Mouse (Mus musculus) embryonic facial prominence, embryonic 15.5 days (tissue): Measurements from ENCODE around the gene Col26a1. TPM values are rescaled to one million over a fixed set of nuclear protein-coding genes. Genes with fewer than 3 reads are reported as not detected.

Experiments
- ATAC-seq: fragments of 200-750 bp; cut with Nextera tagmentation; 2 replicates; pipeline ENCODE4 v1.8.0; 2017; ENCODE audit warnings: low read depth, moderate TSS enrichment; ENCODE audit not compliant: insufficient number of reproducible peaks, low FRiP score, low TSS enrichment
- H3K27ac ChIP-seq: fragments of 300-500 bp; sonication (generic); replicated peaks from 2 replicates; pipeline ENCODE4 v1.5.1; 2015; ENCODE audit warnings: mild to moderate bottlenecking, inconsistent platforms
- H3K27me3 ChIP-seq: fragments of 300-500 bp; sonication (generic); 2 replicates; pipeline ENCODE4 v1.6.1; 2015; ENCODE audit warnings: inconsistent platforms
- H3K36me3 ChIP-seq: fragments of 300-500 bp; sonication (generic); 2 replicates; pipeline ENCODE4 v1.6.1; 2015; ENCODE audit warnings: mild to moderate bottlenecking, inconsistent platforms
- H3K4me1 ChIP-seq: fragments of 300-500 bp; sonication (generic); 2 replicates; pipeline ENCODE4 v1.6.1; 2015; ENCODE audit warnings: inconsistent platforms
- H3K4me2 ChIP-seq: fragments of 300-500 bp; sonication (generic); replicated peaks from 2 replicates; pipeline ENCODE4 v1.6.1; 2015; ENCODE audit warnings: mild to moderate bottlenecking, inconsistent platforms
- H3K4me3 ChIP-seq: fragments of 300-500 bp; sonication (generic); replicated peaks from 2 replicates; pipeline ENCODE4 v1.5.1; 2015; ENCODE audit warnings: mild to moderate bottlenecking, inconsistent platforms
- H3K9ac ChIP-seq: fragments of 300-500 bp; sonication (generic); 2 replicates; pipeline ENCODE4 v1.6.1; 2015; ENCODE audit warnings: inconsistent platforms
- H3K9me3 ChIP-seq: fragments of 300-500 bp; sonication (generic); replicated peaks from 2 replicates; pipeline ENCODE4 v1.6.1; 2016; ENCODE audit warnings: inconsistent platforms
- WGBS: fragments of 180-500 bp; shearing (Covaris S2); methylation state at CpG from one replicate; pipeline ENCODE4 v1.1.7; 2015; 5-methylcytosine and 5-hydroxymethylcytosine counted together
- polyA plus RNA-seq: library from polyadenylated mRNA; unstranded; fragments of >200 nt; fragmentation: Nextera tagmentation; extraction: Ambion mirVana; gene quantifications from 2 replicates; pipeline ENCODE4 v1.2.1, GENCODE M21; 2015

Col26a1 gene
- polyA plus RNA-seq, 1 experiment from 2014 or later = 247 TPM

DNA sequence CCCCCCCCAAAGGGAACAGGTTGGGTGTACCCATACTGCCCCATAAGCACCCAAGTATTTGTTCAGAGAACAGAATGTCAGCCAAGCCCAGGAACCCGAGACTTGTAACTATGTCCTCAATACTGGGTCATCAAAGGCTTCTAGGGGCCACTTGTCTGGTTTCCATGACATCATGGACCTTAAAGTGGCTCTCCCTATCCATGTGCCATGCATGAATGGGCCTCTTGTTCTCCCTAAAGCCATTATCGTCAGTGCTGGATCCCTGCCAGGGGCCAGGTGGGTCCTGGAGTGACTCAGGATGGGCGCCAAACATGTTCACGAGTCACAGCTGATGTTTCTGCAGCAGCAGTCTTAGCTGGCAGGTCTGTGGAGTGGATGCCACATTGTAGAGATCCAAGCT lies 172.3 kb downstream of the Col26a1 start:
- H3K27ac ChIP-seq = no peak overlapping the region
- H3K4me2 ChIP-seq = no peak overlapping the region
- WGBS = 39% methylated on average over 4 of the region's 4 CpGs
- no peak for ATAC-seq
- H3K27me3 ChIP-seq = peaks cover 17% of the 10 kb centered on the region
- no peaks in the 10 kb centered on the region for H3K9me3 ChIP-seq
- H3K9ac ChIP-seq = no peak overlapping the region
- peaks cover 17% of the 10 kb centered on the region for H3K4me1 ChIP-seq
- H3K36me3 ChIP-seq = no peaks in the 10 kb centered on the region
- no peak overlapping the region for H3K4me3 ChIP-seq

DNA sequence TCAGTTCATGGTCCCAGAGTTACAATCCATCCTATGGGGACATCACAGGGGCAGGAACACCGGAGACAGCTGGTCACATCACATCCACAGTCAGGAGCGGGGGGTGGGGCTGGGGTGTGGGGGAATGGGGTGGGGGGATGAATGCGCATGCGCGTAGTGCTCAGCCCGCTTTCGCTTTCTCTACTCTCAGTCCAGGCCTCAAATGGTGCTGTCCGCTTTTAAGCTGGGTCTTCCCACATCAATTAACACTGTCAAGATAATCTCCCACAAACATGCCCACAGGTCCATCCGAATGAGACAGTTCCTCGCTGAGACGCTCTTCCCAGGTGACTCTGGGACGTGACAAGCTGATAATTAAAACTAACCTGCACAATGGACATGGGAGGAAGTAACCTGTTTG lies 174.9 kb downstream of the Col26a1 start:
- WGBS = 73% methylated on average over 12 of the region's 12 CpGs
- Histone ChIP-seq H3K4me1 (peaks cover 15% of the 10 kb centered on the region), H3K27me3 (peaks cover 3% of the 10 kb centered on the region; the same call in 1 of the 2 replicates), H3K4me2 (no peak overlapping the region), H3K9ac (no peak overlapping the region), H3K27ac (no peak overlapping the region), H3K36me3 (no peaks in the 10 kb centered on the region), H3K9me3 (no peaks in the 10 kb centered on the region), H3K4me3 (no peak overlapping the region)
- no peak for ATAC-seq

DNA sequence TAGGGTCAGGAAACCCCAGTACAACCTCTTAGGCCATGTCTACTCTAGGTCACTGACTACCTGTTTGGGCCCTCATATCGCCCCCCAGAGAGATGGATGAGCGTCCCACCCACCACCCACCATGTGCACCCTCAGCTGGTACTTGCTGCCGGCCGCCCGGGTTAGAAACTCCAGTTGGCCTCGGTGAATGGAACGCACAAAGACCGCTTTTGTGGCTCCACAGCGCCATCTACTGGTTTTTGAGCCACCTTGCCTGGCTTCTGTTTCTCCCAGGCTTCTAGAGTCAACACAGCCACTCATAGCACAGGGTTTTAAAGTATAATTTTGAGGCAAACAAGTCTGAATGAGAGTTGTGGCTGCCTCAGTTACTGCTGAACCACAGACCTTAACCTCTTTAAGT lies 176.2 kb downstream of the Col26a1 start:
- Histone ChIP-seq H3K27ac (no peak overlapping the region), H3K4me3 (no peak overlapping the region), H3K9me3 (no peaks in the 10 kb centered on the region), H3K4me2 (no peak overlapping the region), H3K9ac (no peak overlapping the region), H3K27me3 (peaks cover 3% of the 10 kb centered on the region; the same call in 1 of the 2 replicates), H3K4me1 (peaks cover 15% of the 10 kb centered on the region), H3K36me3 (no peaks in the 10 kb centered on the region)
- WGBS = 0% methylated on average over 9 of the region's 9 CpGs
- peak; percentile 13; the same call in 1 of the 2 replicates for ATAC-seq

DNA sequence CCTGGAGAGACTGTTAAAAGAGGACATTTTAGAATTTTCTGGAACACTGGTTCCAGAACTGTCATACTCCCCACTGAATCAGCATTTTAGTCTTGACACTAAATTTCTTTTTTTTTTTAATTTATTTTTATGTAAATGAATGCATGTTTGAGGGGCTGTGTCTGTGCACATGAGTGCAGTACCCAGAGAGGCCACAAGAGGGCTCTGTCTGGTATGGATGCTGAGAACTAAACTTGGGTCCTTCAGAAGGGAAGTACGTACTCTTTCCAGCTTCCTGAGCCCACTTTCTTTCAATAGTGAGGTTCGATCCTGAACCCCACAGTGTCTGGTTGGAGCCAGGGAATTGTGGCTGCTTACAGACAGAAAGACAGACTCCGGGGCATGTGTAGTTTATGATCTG lies 177.5 kb downstream of the Col26a1 start:
- Histone ChIP-seq H3K9me3 (no peaks in the 10 kb centered on the region), H3K27me3 (peaks cover 3% of the 10 kb centered on the region; the same call in 1 of the 2 replicates), H3K9ac (no peak overlapping the region), H3K4me1 (peaks cover 15% of the 10 kb centered on the region), H3K27ac (no peak overlapping the region), H3K4me3 (no peak overlapping the region), H3K36me3 (no peaks in the 10 kb centered on the region), H3K4me2 (no peak overlapping the region)
- WGBS = 94% methylated on average over 3 of the region's 3 CpGs
- ATAC-seq = no peak

DNA sequence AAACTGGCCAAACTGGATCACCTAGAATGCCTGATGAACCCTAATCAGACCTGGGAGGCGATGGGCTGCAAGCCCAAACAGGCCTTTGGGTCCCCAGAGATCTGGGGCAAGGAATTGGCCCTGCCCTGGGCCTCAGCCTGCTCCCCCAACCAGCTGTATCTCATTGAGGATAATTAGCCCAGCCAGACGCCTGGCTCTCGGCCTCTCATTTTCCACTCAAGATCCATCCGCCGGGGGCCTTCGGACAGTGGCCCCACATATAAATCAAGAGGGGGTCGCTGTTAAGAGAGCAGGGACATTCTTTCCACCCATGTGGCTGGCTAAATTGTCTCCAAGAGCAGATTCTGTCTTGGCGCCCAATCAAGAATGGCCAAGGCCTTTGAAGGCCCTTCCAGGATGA lies 178.9 kb downstream of the Col26a1 start:
- H3K4me3 ChIP-seq = no peak overlapping the region
- peaks cover 3% of the 10 kb centered on the region; the same call in 1 of the 2 replicates for H3K27me3 ChIP-seq
- H3K9ac ChIP-seq = no peak overlapping the region
- H3K9me3 ChIP-seq = no peaks in the 10 kb centered on the region
- no peak overlapping the region for H3K27ac ChIP-seq
- H3K4me1 ChIP-seq = peaks cover 15% of the 10 kb centered on the region
- ATAC-seq = no peak
- WGBS = 32% methylated on average over 8 of the region's 8 CpGs
- H3K36me3 ChIP-seq = no peaks in the 10 kb centered on the region
- H3K4me2 ChIP-seq = no peak overlapping the region

DNA sequence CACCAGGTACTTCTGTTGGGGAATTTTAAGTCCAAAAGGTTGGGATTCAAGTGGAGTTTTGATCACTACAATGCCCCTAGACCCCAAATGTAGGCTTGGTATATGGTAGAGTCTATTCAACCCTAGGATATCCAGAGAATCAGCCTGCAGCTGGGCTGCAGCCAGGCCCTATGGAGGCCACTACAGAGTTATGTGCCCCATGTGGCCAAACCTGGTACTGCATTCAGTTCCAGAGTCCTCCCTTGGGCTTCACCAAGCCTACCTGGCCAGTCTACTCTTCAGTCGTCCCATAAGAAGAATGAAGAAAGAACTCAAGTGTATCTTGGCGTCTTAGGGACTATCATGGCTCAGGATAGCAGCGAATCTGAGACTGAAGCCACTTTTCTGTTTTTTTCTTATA lies 179.3 kb downstream of the Col26a1 start:
- 0 out of 2 replicates have a peak overlapping the region, but pooled peaks have one; percentile 22 for H3K27ac ChIP-seq
- 22% methylated on average over 3 of the region's 3 CpGs for WGBS

DNA sequence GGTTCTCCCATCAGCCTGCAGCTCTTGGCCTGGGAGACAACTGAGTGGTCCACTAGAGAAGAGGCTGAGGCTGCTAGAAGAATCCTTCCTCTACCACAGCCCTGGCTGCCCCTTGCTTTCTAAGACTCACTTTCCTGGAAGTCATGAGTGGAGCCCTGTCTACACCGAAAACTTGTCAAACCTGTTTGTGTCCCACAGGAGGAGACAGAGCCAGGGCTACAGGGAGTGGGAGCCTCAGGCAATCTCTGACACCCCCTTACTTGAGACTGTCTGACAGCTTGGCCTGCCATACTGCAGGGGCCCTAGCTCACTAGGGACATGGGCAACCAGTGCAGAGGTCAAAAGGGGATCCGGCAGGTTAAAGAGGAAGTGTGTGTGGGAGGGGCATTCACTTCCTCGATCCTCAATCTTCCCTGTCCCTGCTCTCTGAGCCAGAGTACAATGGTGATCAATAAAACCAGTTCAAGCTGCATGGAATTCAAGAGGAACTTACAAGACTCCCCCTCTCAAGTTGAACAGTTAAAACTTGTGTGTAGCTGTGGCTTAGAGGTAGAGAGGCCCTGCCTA lies 180.8 kb downstream of the Col26a1 start:
- H3K27me3 ChIP-seq = no peaks in the 10 kb centered on the region
- no peak overlapping the region for H3K4me2 ChIP-seq
- WGBS = 40% methylated on average over 3 of the region's 3 CpGs
- no peak overlapping the region for H3K27ac ChIP-seq
- H3K4me1 ChIP-seq = peaks cover 15% of the 10 kb centered on the region
- H3K9me3 ChIP-seq = no peaks in the 10 kb centered on the region
- H3K9ac ChIP-seq = no peak overlapping the region
- H3K36me3 ChIP-seq = no peaks in the 10 kb centered on the region
- no peak for ATAC-seq
- no peak overlapping the region for H3K4me3 ChIP-seq

More for the DNA sequence above, 179.3 kb downstream of the Col26a1 start:
- Histone ChIP-seq H3K36me3 (no peaks in the 10 kb centered on the region), H3K27me3 (peaks cover 3% of the 10 kb centered on the region; the same call in 1 of the 2 replicates), H3K4me2 (no peak overlapping the region), H3K9me3 (no peaks in the 10 kb centered on the region), H3K9ac (no peak overlapping the region), H3K4me3 (no peak overlapping the region), H3K4me1 (peaks cover 15% of the 10 kb centered on the region)
- ATAC-seq = no peak

DNA sequence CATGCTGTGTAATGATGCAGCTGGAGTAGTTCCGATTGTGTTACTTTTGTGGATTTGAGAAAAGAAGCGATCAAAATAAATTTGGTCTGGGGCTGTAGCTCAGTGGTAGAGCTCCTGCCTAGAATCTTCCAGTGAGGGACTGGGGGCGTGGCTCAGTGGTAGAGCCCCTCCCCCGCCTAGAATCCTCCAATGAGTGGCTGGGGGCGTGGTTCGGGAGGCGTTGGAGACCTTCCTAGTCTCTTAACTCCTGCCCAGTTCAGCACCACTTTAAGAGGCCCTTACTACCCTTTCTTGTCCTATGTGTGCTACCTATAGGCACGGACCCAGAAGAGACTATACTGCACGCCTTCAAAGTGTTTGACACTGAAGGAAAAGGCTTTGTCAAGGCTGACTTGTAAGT lies 185.4 kb downstream of the Col26a1 start:
- Histone ChIP-seq H3K4me3 (no peak overlapping the region), H3K27me3 (no peaks in the 10 kb centered on the region), H3K9me3 (no peaks in the 10 kb centered on the region), H3K4me1 (no peaks in the 10 kb centered on the region; the same call in 1 of the 2 replicates), H3K9ac (no peak overlapping the region), H3K4me2 (no peak overlapping the region), H3K27ac (no peak overlapping the region), H3K36me3 (no peaks in the 10 kb centered on the region)
- no peak for ATAC-seq
- WGBS = 78% methylated on average over 9 of the region's 9 CpGs

DNA sequence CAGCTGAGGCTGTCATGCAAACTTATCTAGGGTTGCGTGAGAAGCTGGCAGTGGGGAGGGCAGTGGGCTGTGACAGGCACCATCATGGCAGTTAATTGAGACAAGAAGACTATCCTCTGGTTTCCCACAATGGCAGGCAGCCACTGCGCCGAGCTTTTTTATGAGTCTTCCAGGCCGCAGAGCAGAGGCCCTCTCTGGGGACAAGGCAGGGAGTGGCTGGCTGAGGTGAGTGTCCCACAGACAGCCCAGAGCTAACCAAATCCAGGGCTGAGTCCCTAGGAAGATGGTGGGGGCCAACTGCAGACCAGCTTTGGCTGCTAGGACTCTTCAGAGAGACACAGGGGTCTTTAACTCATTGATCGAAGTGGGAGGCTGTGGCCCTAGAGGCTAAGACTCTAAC lies 186.5 kb downstream of the Col26a1 start:
- WGBS = 80% methylated on average over 5 of the region's 5 CpGs
- ATAC-seq = no peak
- no peaks in the 10 kb centered on the region for H3K36me3 ChIP-seq
- H3K9ac ChIP-seq = no peak overlapping the region
- no peak overlapping the region for H3K27ac ChIP-seq
- no peaks in the 10 kb centered on the region for H3K9me3 ChIP-seq
- H3K4me3 ChIP-seq = no peak overlapping the region
- no peak overlapping the region for H3K4me2 ChIP-seq
- no peaks in the 10 kb centered on the region for H3K4me1 ChIP-seq
- no peaks in the 10 kb centered on the region for H3K27me3 ChIP-seq

DNA sequence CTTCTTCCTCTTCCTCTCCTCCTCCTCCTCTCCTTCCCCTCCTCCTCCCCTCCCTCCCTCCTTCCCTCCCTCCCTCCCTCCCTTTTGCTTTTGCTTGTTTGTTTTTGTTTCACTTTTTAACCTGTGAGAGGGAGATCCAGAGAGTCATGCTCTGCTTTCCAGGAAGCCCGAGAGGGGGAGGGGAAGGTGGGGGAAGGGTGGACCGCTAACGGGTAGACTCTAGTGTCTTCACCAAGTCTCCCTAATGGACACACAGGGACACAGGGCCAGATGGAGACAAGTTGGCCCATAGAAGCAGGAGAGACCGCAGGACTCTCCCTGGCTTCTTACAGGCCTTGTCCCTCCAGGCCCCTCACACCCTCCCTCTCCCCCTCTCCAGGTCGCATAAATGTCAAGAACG lies 188.0 kb downstream of the Col26a1 start:
- Histone ChIP-seq H3K4me3 (no peak overlapping the region), H3K9me3 (no peaks in the 10 kb centered on the region), H3K27ac (no peak overlapping the region), H3K36me3 (no peaks in the 10 kb centered on the region), H3K4me2 (no peak overlapping the region), H3K4me1 (no peaks in the 10 kb centered on the region), H3K27me3 (no peaks in the 10 kb centered on the region), H3K9ac (no peak overlapping the region)
- WGBS = 69% methylated on average over 6 of the region's 6 CpGs
- no peak for ATAC-seq

DNA sequence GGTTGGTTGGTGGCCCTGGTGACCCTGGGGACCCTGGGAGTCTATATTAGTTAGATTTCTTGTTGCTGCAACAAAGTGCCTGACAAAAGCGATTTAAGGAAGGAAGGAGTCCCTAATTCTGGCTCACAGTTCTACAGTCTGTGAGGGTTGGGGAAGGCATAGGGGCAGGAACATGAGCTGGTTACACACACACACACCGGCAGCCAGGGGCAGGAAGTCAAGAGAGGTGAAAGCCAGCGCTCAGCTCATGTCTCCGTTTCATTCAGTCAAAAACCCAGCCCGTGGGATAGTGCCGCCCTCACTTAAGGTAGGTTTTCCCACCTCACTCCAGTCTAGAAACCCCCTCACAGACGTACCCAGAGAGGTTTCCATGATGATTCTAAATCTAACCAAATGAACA lies 189.6 kb downstream of the Col26a1 start:
- Histone ChIP-seq H3K9ac (no peak overlapping the region), H3K27me3 (no peaks in the 10 kb centered on the region), H3K4me3 (no peak overlapping the region), H3K27ac (no peak overlapping the region), H3K4me2 (no peak overlapping the region), H3K9me3 (no peaks in the 10 kb centered on the region), H3K4me1 (no peaks in the 10 kb centered on the region), H3K36me3 (no peaks in the 10 kb centered on the region)
- ATAC-seq = no peak
- WGBS = 73% methylated on average over 7 of the region's 7 CpGs

DNA sequence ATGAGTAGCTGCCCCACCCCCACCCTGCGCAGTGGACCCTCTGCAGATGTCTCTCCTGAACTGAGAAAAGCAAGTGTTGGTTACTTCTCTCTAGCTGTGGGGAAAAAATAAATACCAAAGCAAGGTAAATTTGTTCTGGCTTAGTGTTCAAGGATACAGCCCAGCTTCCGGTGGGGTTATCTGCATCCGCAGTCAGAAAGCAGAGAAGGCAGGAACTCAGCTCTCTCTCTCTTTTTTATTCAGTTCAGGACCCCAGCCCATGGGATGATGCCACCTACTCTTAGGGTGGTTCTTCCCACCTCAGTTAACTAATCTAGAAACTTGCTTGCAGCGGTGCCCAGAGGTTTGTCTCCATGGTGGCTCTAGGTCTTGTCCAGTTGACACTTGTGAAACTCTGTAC lies 190.2 kb downstream of the Col26a1 start, which contains the start of gene Myl10:
Myl10 (plus strand) TSS at position 363 of the 400 bp plus-strand sequence.
- WGBS = 90% methylated on average over 4 of the region's 4 CpGs
- Histone ChIP-seq H3K4me2 (no peak within 1 kb of the TSS), H3K9ac (no peak within 1 kb of the TSS), H3K36me3 (no peaks in the 10 kb centered on the region), H3K9me3 (no peaks in the 10 kb centered on the region), H3K4me1 (no peaks in the 10 kb centered on the region), H3K27me3 (no peaks in the 10 kb centered on the region), H3K27ac (no peak within 1 kb of the TSS), H3K4me3 (no peak within 1 kb of the TSS)
- no peak for ATAC-seq
